In genomic region chr2:125723086-125723407, GRCm38 (mm10) we compare ENCODE assay signal across 8 mouse cellular contexts. TPM values are rescaled to one million over a fixed set of nuclear protein-coding genes. Genes with fewer than 3 reads are reported as not detected.
DNase-seq lines count a peak whose midpoint lies in the region; ATAC-seq and TF ChIP-seq lines count a peak whose summit lies in the region.

No protein-coding gene starts in this region.

- peak overlapping the region; percentile 99 for H3K4me2 ChIP-seq in heart, embryonic 15.5 days
- peak overlapping the region; percentile 100 for H3K4me2 ChIP-seq in hindbrain, embryonic 12.5 days (replicated peaks)
- peak overlapping the region; percentile 97 for H3K4me2 ChIP-seq in midbrain, embryonic 13.5 days (replicated peaks)

- DNase-seq in heart, postnatal 4 days, result no peak
- DNase-seq in brain, embryonic 14.5 days (ENCODE audit: low read depth), result peak; percentile 27
- DNase-seq in ovary, postnatal 14 days (ENCODE audit: low spot score), result no peak
- no peak for DNase-seq in layer of hippocampus, adult 9-10 months (ENCODE audit: low spot score)
- DNase-seq in T-cell, adult 2 months (ENCODE audit: low spot score), result no peak

- H3K9ac ChIP-seq in heart, embryonic 15.5 days, result peak overlapping the region; percentile 56
- H3K9ac ChIP-seq in hindbrain, embryonic 12.5 days, result peak overlapping the region; percentile 75
- H3K9ac ChIP-seq in midbrain, embryonic 13.5 days (replicated peaks), result peak overlapping the region; percentile 68

- H3K4me3 ChIP-seq in heart, embryonic 15.5 days, result peak overlapping the region; percentile 52
- peak overlapping the region; percentile 54 for H3K4me3 ChIP-seq in hindbrain, embryonic 12.5 days
- H3K4me3 ChIP-seq in midbrain, embryonic 13.5 days (replicated peaks), result peak overlapping the region; percentile 52

- peaks cover 42% of the 10 kb centered on the region for H3K27me3 ChIP-seq in heart, embryonic 15.5 days
- peaks cover 43% of the 10 kb centered on the region for H3K27me3 ChIP-seq in hindbrain, embryonic 12.5 days
- H3K27me3 ChIP-seq in midbrain, embryonic 13.5 days, result peaks cover 44% of the 10 kb centered on the region

- H3K4me1 ChIP-seq in heart, embryonic 15.5 days (replicated peaks), result peaks cover 17% of the 10 kb centered on the region
- H3K4me1 ChIP-seq in hindbrain, embryonic 12.5 days, result peaks cover 19% of the 10 kb centered on the region
- H3K4me1 ChIP-seq in midbrain, embryonic 13.5 days (replicated peaks), result peaks cover 22% of the 10 kb centered on the region

- H3K27ac ChIP-seq in heart, embryonic 15.5 days, result no peak overlapping the region
- peak overlapping the region; percentile 64; the same call in 1 of the 2 replicates for H3K27ac ChIP-seq in hindbrain, embryonic 12.5 days
- no peak overlapping the region for H3K27ac ChIP-seq in midbrain, embryonic 13.5 days

- no peak for ATAC-seq in heart, embryonic 15.5 days (replicated peaks; ENCODE audit: insufficient number of reproducible peaks, insufficient read depth, low FRiP score, low read depth)
- ATAC-seq in hindbrain, embryonic 12.5 days (ENCODE audit: low FRiP score), result peak; percentile 60
- no peak; the same call in 1 of the 2 replicates for ATAC-seq in midbrain, embryonic 13.5 days

- no peak for TF ChIP-seq POLR2A in brain, embryonic 14.5 days (IDR thresholded peaks at IDR 0.05; ENCODE audit: borderline replicate concordance, extremely low read depth, insufficient read depth, insufficient read length, poor library complexity, severe bottlenecking)

- no peaks in the 10 kb centered on the region for H3K36me3 ChIP-seq in heart, embryonic 15.5 days
- H3K36me3 ChIP-seq in hindbrain, embryonic 12.5 days, result no peaks in the 10 kb centered on the region
- H3K36me3 ChIP-seq in midbrain, embryonic 13.5 days, result no peaks in the 10 kb centered on the region

- 3% methylated on average over 18 of the region's 18 CpGs for WGBS in heart, embryonic 15.5 days
- under 1% methylated on average over 18 of the region's 18 CpGs for WGBS in hindbrain, embryonic 12.5 days
- WGBS in midbrain, embryonic 13.5 days, result under 1% methylated on average over 18 of the region's 18 CpGs

- H3K9me3 ChIP-seq in heart, embryonic 15.5 days (replicated peaks), result no peaks in the 10 kb centered on the region
- no peaks in the 10 kb centered on the region for H3K9me3 ChIP-seq in hindbrain, embryonic 12.5 days (replicated peaks)
- no peaks in the 10 kb centered on the region for H3K9me3 ChIP-seq in midbrain, embryonic 13.5 days

- TF ChIP-seq CTCF in brain, embryonic 14.5 days (IDR thresholded peaks at IDR 0.05; ENCODE audit: borderline replicate concordance, extremely low read depth, insufficient read depth, insufficient read length), result no peak

RNA-seq across cellular contexts. Expression of gene Shc4, which starts 0.9 kb away (rescaled TPM):
- 1.0 and 1.5 TPM in 2 replicates for polyA plus RNA-seq in heart, embryonic 15.5 days (2015; fragmentation: Nextera tagmentation; extraction: Ambion mirVana)
- total RNA-seq in heart, postnatal 4 days (2021), result 1 to 10 TPM in 1 of 2 experiments, under 1 TPM in 1; 0.74 to 1.0 TPM
- polyA plus RNA-seq in brain, embryonic 14.5 days (2012; rRNA removed), result 1.3 and 2.9 TPM in 2 replicates
- 3.2 and 3.3 TPM in 2 replicates for polyA plus RNA-seq in hindbrain, embryonic 12.5 days (2016; fragmentation: Nextera tagmentation; extraction: Ambion mirVana)
- 1.7 and 1.9 TPM in 2 replicates for polyA plus RNA-seq in midbrain, embryonic 13.5 days (2015; fragmentation: Nextera tagmentation; extraction: Ambion mirVana)

RNA-seq across cellular contexts. Expression of gene Eid1, which starts 50.2 kb away (rescaled TPM):
- 119 and 128 TPM in 2 replicates for polyA plus RNA-seq in heart, embryonic 15.5 days (2015; fragmentation: Nextera tagmentation; extraction: Ambion mirVana)
- total RNA-seq in heart, postnatal 4 days (2021), result 100 to 1,000 TPM in 1 of 2 experiments, 10 to 100 TPM in 1; 96.5 to 104 TPM
- 244 and 326 TPM in 2 replicates for polyA plus RNA-seq in brain, embryonic 14.5 days (2012; rRNA removed)
- polyA plus RNA-seq in hindbrain, embryonic 12.5 days (2016; fragmentation: Nextera tagmentation; extraction: Ambion mirVana), result 392 and 403 TPM in 2 replicates
- 359 and 367 TPM in 2 replicates for polyA plus RNA-seq in midbrain, embryonic 13.5 days (2015; fragmentation: Nextera tagmentation; extraction: Ambion mirVana)

RNA-seq across cellular contexts. Expression of gene Secisbp2l, which starts 59.6 kb away (rescaled TPM):
- polyA plus RNA-seq in heart, embryonic 15.5 days (2015; fragmentation: Nextera tagmentation; extraction: Ambion mirVana), result 11.3 and 12.8 TPM in 2 replicates
- total RNA-seq in heart, postnatal 4 days (2021), result 10 to 100 TPM; 38.1 to 38.6 TPM
- 14.7 and 28.4 TPM in 2 replicates for polyA plus RNA-seq in brain, embryonic 14.5 days (2012; rRNA removed)
- 32.3 and 33.5 TPM in 2 replicates for polyA plus RNA-seq in hindbrain, embryonic 12.5 days (2016; fragmentation: Nextera tagmentation; extraction: Ambion mirVana)
- polyA plus RNA-seq in midbrain, embryonic 13.5 days (2015; fragmentation: Nextera tagmentation; extraction: Ambion mirVana), result 30.4 and 31.2 TPM in 2 replicates
